Mouse (Mus musculus): ENCODE measurements around the gene Gltpd2.
"Not testable (repeated sequence)": the region's sequence is repeated elsewhere in the genome, so short reads cannot be mapped to it uniquely, and the experiment has no call there.

Gltpd2 gene

DNA sequence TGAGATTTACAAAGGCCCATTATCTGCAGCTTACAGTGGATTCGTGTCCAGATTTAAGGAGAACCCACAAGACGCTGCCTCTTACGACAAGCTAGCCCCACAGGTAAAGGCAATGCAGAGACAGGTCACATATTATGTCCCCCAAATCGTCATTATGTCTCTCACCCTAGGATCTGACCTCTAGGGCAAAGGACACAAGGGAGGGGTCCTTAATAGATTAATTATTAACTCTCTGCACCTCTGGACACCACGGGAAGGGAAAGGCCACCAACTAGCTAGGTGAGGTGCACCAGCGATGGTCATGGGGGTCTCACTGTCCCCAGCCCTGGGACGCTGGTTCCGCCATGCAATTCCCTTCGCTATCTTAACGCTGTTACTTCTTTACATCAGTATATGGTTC is at the start of gene Gltpd2:
Gltpd2 (plus strand) TSS at position 274 of the 400 bp plus-strand sequence.
- DNase-seq: no peak

DNA sequence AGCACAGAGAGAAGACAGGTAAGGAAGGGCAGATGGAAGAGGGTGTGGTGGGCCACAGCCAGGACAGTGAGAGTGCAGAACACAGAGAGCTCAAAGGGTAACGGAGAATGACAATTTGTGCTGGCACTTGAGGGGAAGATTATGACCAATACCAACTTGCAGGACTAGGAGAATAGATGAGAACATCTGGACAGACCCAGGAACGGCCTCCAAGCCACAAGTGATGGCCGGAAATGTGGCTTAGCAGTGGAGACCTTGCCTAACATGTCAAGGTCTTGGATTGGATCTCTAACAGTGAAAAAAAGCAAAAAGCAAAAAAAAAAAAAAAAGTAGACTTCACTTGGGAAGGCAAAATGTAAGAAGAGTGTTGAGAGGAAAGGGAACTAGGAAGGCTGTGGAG is 49.2 kb upstream of the Gltpd2 start:
- no peak for DNase-seq

DNA sequence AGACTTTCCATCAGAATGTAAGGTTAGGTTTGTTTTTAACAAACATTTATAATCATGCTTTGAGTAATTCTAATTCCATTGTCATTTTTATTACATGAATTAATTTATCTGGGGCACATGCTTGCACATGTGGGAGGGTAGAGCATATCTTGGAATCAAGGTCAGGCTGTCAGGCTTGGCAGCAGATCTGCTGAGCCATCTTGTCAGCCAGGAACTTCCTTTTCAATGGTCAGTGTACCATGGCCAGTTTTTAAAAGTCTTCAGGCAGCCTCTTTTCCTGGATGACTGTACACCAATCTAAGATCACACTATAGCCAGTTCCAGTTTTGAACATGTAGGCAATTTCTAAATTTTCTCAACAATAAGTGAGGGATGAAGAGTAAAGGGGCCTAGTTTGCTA is 46.3 kb upstream of the Gltpd2 start:
- no peak for DNase-seq

DNA sequence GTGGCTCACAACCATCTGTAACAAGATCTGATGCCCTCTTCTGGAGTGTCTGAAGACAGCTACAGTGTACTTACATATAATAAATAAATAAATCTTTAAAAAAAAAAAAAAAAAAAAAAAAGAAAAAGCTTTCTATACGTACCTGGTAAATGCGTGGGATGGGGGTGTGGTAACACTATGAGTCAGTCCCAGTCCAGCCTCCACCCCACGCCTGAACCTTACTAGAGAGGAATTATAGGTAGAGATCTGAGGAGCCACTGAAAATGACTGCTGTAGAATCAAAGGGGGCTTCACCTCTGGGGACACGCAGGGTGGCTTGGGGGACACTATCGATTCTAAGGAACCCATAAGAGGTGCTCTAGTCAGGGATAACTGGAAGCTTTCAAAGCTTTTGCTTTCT is 45.7 kb upstream of the Gltpd2 start:
- not testable (repeated sequence) for DNase-seq

DNA sequence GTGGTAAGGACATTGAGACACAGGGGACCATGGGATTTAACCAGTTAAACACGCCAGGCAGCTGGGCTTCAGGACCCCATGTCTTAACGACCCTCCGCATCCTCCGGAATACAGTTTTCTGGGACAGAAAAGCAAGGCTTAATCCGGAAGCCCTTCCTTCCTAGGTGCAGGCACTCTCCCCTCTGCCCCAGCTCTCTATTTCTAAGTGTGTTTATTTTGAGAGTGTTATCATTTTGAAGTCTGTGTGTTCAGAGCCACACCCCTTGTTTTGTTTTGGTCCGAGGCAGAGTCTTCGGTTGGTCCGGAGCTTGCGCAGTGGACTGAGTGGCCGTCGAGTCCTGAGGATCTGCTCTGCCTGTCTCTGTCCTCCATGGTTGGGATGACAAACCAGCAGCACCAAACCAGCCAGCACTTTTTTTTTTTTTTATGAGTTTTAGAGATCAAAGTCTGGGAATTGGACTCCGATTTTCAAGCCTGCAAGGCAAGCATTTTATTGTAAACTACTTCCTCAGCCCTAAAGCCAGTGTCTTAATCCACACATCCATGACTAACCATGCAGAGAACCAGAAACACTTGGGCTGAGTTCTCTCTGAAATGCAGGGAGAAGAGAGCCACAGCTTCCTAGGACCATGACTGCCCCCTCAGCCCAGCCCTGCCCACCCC is 44.0 kb upstream of the Gltpd2 start:
- DNase-seq: no peak

DNA sequence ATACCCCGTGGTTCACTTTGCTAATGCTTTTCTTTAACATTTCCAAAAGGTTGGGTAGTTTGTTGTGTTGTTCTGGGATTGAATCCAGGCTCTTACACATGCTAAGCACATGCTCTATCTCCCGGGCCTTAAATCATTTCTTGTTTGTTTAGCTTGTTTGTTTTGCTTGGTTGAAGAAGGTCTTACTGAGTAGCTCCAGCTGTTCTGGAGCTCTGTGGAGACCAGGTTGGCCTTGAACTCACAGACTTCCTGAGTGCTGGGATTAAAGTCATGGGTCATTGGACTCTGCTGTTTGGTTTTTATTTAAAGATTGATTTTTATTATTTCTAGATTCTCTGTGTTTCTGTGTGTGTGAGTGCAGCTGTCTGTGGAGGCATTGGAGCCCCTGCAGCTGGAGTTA is 33.5 kb upstream of the Gltpd2 start:
- DNase-seq: no peak

DNA sequence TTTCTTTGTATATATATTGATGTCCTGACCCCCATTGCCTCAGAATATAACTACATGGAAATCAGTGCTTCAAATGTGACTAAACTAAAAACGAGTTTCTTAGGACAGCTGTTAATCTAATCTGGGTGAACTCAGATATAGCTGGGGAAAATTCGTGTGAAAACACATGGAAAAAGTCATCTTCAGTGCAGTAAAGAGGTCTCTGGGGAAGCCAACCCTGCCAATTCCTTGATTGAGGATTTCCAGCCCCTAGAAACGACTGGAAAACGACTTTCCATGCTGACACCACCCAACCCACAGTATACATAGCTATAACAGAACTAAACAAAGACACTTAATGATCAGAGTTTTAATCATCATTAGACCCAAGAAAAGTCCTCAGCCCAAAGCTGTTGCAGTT is 31.2 kb upstream of the Gltpd2 start:
- no peak for DNase-seq

DNA sequence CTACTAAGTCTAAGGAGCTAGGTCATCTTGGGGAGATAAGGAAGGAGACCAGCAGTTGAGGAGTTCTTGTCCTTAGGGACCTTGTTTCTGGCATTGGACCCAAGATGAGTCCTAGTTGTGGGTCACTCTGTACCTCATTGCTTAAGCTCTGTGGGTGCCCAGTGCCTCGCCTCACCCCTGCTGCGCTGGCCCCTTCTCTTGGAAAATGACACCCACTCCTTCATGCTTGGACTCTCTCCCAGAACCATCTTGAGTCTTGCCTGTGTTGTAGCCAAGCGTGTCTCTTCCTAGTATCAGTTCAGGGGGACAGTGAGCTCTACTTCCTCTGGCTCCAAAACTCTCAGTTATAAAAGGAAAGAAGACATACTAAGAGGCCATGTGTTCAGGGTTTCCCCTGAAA is 29.9 kb upstream of the Gltpd2 start:
- DNase-seq: no peak

DNA sequence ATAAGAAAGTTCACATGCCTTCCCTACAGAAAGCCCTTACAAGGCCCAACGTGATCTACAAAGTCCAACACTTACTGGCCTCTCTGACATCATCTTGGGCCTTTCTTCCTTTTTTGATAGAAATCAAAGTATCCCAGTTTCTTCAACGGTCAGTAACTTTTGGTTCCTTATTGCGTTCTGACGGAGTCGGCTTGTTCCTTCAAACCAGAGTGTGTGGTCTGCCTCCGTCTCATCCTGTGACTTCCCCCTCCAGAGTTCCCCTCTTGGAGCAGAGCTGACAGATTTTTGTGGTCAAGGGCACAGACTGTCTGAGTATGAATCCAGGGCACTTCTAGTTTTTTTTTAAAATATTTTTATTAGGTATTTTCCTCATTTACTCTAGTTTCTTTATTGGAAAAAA is 29.3 kb upstream of the Gltpd2 start:
- no peak for DNase-seq

DNA sequence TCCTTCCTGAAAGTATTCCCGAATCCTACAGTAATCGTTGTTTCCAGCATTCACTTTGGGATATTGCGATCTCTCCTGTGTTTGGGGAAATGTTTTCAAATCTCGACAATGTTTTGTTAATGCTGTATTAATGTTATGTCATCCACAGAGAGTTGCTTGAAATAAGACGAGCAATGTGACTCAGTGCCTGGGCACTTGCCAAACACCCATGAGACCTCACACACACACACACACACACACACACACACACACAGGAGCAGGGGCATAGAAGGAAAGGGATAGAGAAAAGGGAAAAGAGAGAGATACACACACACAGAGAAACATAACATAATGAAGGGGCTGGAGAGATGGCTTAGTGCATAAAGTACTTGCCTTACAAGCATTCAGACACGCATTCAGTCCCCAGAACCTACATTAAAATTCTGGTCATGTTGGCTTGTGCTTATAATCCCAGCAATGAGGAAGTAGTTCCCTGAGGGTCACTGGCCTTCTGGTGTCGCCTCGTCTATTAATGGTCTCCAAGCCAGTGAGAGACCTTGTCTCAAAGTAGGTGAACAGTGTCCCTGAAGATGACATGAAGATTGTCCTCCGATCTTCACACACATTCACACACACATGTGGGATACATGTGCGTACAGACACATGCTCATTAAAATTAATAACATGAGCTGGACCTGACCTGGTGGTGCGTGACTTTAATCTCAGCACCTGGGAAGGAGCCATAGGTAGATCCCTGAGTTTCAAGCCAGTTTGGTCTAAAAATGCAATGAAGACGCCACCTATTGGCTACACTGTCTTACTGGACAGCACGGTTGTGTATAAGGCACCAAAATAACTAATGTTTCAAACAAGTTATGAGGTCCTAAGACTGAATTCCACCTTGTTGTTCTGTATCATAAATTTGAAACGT is 19.2 kb upstream of the Gltpd2 start:
- no peak for DNase-seq

DNA sequence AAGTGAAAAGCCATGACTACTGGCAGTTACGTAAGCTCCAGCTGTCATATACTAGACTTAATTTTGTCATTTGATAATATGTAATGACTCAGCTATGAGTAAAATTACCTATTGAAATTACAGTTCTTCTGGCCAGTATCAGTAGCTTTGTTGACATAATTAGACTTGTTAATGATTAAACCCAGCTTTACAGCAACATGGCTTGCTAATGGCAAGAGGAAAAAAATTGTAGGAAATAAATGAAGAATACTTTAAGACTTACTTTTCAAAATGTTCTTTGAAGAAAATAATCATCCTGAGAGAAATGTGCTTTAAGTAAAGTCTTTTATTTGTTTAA is 18.6 kb upstream of the Gltpd2 start:
- DNase-seq: no peak

DNA sequence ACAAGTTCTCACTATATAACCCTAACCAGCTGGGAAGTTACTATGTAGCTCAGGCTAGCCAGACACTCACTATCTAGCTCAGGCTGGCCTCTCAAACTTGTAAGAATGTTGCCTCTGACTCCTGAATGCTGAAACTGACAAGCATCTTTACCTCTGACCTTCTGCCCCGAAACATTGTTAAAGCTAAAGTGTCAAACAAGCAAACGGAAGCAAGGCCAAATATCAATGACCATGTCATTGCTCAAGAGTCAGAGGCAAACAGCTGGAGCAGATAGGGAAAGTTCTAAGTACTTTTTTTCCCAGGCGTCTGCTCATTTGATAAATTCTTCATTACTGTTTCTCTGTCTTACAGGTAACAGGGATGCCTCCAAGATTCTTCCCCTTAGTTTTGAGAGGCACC is 17.0 kb upstream of the Gltpd2 start:
- no peak for DNase-seq

DNA sequence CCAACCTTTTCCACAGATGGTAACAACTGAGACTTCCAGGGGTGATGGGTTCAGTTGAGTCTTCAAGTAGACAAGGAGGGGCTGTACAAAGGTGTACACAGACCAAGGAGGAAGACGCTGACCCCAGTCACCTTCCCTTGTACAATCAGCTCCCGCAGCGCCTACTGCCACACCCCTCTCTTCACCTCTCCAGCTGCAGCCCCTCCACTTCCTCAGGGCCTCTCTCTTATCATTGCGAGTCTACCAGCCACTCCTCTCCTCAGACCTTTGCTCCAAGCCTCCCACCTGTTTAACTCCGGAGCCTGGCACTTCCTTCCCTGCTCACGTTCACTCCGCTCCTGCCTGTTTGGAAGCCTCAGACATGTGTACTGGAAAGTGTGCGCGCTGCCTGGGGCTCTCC is 14.0 kb upstream of the Gltpd2 start, which contains the start of gene Tm4sf5:
Tm4sf5 (plus strand) TSS at position 275 of the 400 bp plus-strand sequence.
- no peak for DNase-seq

DNA sequence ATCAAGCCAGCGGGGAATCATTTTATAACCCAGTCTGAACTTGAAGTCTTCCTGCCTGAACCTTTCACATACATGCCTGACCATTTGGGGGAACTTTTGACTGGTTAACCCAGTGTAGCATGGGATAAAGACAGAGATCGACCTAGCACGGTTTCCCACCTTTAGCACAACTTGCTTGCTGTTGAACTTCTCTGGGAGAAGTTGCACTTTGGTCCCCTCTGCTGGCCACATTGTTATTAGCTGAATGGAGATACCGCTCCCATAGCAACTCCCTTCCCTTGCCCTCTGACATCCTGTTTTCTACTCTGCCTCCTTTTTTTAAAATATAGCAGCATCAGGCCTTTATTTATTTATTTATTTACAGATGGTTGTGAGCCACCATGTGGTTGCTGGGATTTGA is 12.6 kb upstream of the Gltpd2 start:
- peak; percentile 42 to 76 for DNase-seq

DNA sequence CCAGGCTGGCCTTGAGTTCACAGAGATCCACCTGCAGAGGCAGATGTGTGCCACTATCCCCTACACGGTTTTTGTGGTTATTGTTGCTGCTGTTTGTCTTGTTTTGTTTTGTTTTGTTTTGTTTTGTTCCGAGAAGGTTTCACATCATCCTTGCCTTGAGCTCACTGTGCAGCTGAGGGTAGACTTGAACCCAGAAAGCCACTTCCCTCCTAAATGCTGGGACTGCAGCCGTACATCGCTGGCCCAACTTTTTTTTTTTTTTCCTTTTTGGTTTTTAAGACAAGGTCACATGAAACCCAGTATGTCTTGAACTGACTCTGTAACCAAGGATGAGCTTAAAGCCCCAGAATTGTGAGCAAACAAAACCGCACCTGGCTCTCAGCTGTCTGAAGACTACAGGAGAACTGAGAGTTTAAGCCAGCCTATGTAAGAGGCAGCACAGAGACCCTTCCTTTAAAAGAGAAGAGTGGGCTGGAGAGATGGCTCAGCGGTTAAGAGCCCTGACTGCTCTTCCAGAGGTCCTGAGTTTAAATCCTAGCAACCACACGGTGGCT is 12.0 kb upstream of the Gltpd2 start:
- no peak for DNase-seq

DNA sequence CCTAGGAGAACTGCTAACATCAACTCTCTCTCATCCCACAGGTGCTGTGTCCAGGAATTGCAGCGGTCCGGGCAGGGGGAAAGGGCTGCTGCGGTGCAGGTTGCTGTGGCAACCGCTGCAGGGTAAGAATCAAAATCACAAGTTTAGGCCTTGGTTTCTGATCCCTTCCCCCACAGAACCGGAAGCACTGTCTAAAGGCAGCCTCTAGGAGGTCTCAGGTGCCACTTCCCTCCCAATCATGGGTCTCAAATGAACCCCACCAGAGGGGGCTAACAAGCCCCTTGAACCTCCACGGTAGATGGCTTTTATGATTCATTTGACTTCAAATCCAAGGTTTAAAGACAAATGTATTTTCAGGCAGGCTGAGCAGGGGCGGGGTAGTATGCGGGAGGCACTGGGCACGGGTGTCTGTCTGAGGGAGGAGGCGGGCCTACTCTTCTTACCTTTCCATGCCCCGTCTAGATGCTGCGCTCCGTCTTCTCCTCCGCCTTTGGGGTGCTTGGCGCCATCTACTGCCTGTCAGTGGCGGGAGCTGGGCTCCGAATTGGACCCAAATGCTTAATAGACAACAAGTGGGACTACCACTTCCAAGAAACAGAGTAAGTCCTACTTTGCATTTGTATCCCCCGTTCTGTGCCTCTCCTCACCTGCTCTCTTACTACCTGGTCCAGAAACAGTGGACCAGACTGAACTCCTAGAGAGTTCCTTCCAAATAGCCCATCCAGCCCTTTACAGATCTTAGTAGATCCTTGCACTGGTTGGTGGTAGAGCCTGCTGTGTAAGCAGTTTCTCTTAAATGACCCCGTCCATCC is 9.0 kb upstream of the Gltpd2 start:
- peak; percentile 33 to 47 for DNase-seq

DNA sequence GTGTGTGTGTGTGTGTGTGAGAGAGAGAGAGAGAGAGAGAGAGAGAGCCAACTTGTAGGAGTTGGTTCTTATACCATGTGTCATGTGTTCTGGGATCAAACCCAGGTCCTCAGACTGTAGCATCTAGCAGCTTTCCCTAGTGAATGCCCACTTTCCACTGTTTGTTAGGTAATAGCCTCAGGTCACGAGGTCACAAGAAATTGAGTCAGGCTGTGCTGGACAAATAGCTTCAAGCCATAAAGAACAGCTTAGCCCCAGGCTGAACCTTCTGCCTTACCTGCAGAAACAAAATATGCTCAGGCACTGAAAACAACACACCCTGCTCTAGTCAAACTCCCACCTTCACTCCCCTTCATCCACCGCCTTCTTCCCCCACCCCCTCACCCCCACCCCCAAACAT is 7.8 kb upstream of the Gltpd2 start:
- no peak for DNase-seq

DNA sequence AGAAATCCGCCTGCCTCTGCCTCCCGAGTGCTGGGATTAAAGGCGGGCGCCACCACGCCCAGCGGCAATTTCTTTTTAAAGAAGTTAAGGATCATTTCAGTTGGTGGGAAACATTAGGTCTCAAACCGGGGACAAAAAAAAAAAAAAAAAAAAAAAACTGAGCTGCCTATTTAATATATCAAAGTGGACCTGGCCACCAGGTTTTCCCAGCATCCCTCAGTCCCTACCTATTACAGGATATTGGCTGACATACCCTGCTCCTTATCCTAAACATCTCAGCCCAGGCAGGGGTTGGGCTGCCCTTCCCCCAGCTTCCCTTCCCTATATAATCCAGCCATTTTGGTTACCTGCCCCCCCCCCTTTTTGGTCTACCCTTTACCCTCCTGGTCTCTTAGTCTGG is 7.2 kb upstream of the Gltpd2 start:
- no peak for DNase-seq

DNA sequence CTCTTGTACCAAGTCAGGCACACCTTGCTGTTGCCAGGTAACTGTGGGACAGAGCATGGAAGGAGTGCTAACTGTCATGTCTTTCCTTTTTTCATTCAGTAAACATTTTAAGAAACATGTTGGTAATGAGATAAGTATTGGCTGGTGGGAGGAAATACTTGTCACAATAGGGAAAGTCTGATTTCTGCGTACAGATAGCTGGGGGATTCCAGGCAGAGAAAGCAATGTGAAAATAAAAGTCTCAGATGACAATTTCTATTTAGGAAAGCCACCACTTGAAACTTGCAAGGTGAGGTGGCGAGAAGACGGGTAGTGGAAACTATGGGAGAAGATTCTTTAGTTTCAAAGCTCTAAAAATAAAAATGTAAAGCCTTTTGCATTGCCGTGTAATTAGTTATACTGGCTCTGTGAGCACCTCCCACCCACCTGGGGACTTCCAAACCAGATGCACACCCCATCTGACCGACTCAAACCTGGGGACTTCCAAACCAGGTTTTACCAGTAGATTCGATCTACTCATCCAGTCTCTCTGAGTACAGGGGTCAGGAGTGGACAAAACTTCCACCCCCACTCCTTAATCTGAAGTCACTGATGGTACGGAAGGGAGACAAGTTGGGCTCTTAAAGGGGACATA is 6.2 kb upstream of the Gltpd2 start:
- DNase-seq: no peak

DNA sequence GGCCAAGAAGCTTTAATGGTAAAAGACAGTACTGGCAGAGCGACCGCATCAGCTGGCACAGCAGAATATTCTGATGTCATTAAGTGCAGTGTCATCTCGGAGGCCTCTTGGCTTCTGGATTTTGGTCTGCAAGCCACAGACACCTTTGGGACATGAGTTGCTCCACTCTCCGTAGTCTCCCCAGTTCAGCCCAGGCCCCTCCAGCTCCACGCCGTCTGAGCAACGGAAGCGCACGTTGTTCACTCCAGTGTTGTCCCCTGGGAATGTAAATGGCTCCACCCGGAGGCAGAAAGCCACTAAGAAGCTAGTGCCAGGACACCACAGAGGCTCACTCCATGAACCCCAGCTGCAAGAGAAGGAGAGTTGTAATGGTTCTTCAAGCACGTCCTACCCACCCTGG is 5.5 kb upstream of the Gltpd2 start:
- no peak for DNase-seq

DNA sequence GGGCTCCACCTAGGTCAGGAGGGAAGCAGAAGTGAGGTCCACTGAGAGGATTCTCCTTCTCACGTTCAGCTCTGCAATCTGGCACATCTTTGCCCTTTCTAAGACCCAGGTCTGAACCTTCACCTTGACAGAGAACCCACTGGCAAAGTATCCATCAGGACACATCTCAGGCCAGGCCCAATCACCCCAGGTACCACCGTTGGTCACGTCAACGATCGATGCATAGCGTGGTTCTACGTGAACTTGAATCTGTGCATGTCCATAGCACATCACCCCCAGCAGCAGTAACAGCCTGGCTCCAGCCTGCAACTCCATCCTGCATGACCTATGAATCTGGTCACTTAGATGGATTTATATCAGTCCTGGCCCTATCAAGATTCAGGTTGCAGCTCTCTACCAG is 4.7 kb upstream of the Gltpd2 start, which contains the start of gene Vmo1:
Vmo1 (minus strand) TSS at position 329 of the 400 bp plus-strand sequence.
- no peak for DNase-seq

DNA sequence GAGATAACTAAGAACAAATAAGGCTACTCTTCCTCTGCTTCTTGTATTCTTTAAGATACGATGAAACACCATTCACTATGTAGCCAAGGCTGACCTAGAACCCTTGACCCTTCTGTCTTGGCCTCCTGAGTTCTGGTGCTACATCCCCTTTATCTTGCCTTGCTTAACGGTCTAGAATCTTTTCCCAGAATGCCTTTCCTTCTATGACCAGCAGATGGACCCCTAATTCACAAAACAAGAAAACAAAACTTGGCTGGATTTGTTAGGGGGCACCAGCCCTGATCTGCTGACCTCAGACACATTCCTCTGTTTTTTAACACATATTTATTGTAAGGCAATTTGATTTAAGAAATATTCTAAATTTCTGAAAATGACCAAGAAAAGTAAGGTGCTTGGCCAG is 2.6 kb upstream of the Gltpd2 start:
- DNase-seq: no peak

DNA sequence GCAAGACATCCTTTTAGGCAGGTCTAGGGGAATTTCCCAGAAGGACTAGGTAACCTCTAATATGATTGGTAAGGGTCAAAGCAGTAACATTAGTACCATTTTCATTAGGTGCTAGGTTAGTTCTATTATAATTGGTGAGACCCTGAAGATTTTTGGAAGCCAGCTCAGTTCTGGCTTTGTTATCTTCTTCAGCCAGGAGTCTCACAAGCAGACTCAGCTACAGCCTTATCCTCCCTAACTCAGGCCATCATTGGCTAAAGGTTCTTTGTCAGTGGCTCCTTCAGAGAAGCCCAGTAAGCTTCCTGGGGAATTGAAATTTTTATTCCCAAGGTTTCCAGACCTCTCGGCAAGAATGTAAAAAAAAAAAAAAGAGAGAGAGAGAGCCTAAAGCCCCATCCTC is 560 bp upstream of the Gltpd2 start:
- DNase-seq: no peak

All from spleen, adult 18-20 months (tissue).